Comparison of ENCODE assay signal across 16 mouse cellular contexts in genomic region chr13:58843826-58844225, GRCm38 (mm10). TPM values are rescaled to one million over a fixed set of nuclear protein-coding genes. Genes with fewer than 3 reads are reported as not detected.
DNase-seq lines count a peak whose midpoint lies in the region; ATAC-seq and TF ChIP-seq lines count a peak whose summit lies in the region.
"Had no signal": no experiment of that assay in that cellular context is flagged by ENCODE, and none has a peak within 500 bp of the region (broad histone marks: within the 10 kb centered on the region; RNA-seq: fewer than 3 reads in every experiment).

No protein-coding gene starts in this region.

- no peaks in the 10 kb centered on the region for H3K9me3 ChIP-seq in forebrain, postnatal 0 days (ENCODE audit: low read length)
- H3K9me3 ChIP-seq in heart, embryonic 11.5 days (replicated peaks; ENCODE audit: control insufficient read depth, low read length), result no peaks in the 10 kb centered on the region
- H3K9me3 ChIP-seq: heart, embryonic 13.5 days; kidney, embryonic 15.5 days had no signal

- WGBS in forebrain, postnatal 0 days, result 70% methylated on average over 9 of the region's 9 CpGs
- 86% methylated on average over 9 of the region's 9 CpGs for WGBS in heart, embryonic 11.5 days (ENCODE audit: insufficient replicate concordance)

- no peak overlapping the region for H3K4me2 ChIP-seq in forebrain, postnatal 0 days (ENCODE audit: low read depth)
- no peak overlapping the region for H3K4me2 ChIP-seq in heart, embryonic 11.5 days
- H3K4me2 ChIP-seq: heart, embryonic 13.5 days; kidney, embryonic 15.5 days; liver, embryonic 12.5 days had no signal

- no peak overlapping the region for H3K9ac ChIP-seq in forebrain, postnatal 0 days
- H3K9ac ChIP-seq in heart, embryonic 11.5 days (ENCODE audit: low read depth, low read length), result no peak overlapping the region
- H3K9ac ChIP-seq: heart, embryonic 13.5 days; kidney, embryonic 15.5 days; liver, embryonic 12.5 days had no signal

- no peak for TF ChIP-seq CTCF in forebrain, postnatal 0 days (IDR thresholded peaks at IDR 0.05; ENCODE audit: low read depth)

- no peaks in the 10 kb centered on the region for H3K27me3 ChIP-seq in forebrain, postnatal 0 days (ENCODE audit: insufficient read depth, low read length)
- H3K27me3 ChIP-seq in heart, embryonic 11.5 days (ENCODE audit: control insufficient read depth, insufficient read depth, low read length), result no peaks in the 10 kb centered on the region; the same call in 1 of the 2 replicates
- H3K27me3 ChIP-seq: kidney, embryonic 15.5 days; liver, embryonic 12.5 days had no signal

- no peak overlapping the region for H3K27ac ChIP-seq in forebrain, postnatal 0 days (ENCODE audit: low read depth, low read length)
- H3K27ac ChIP-seq in heart, embryonic 11.5 days (ENCODE audit: low read depth, low read length), result no peak overlapping the region
- H3K27ac ChIP-seq: heart, embryonic 13.5 days; kidney, embryonic 15.5 days; liver, embryonic 12.5 days; midbrain, embryonic 10.5 days had no signal

- H3K36me3 ChIP-seq in forebrain, postnatal 0 days (ENCODE audit: insufficient read depth), result peaks cover 46% of the 10 kb centered on the region
- H3K36me3 ChIP-seq in heart, embryonic 11.5 days (ENCODE audit: control insufficient read depth, insufficient read depth, low read length), result no peaks in the 10 kb centered on the region
- H3K36me3 ChIP-seq: heart, embryonic 13.5 days; kidney, embryonic 15.5 days; liver, embryonic 12.5 days had no signal

- peak; percentile 11 for DNase-seq in adrenal gland, postnatal 14 days
- no peak for DNase-seq in adrenal gland, postnatal 10 days
- DNase-seq in layer of hippocampus, adult 11-12 months (ENCODE audit: low spot score), result peak; percentile 32
- DNase-seq in layer of hippocampus, adult 9-10 months (ENCODE audit: low spot score), result no peak
- peak; percentile 57 to 62 for DNase-seq in cerebellum, adult 18-20 months
- DNase-seq in forebrain, postnatal 0 days, result peak; percentile 33
- DNase-seq in kidney, adult 11 months, result no peak
- DNase-seq: right cerebral cortex, postnatal 4 days had no signal

- ATAC-seq in forebrain, postnatal 0 days, result peak; percentile 55
- ATAC-seq in heart, embryonic 11.5 days (replicated peaks; ENCODE audit: insufficient number of reproducible peaks, low FRiP score, low TSS enrichment), result no peak
- ATAC-seq: inflammation-experienced regulatory T-cells, adult 6 months; liver, embryonic 12.5 days had no signal

- no peaks in the 10 kb centered on the region; the same call in 1 of the 2 replicates for H3K4me1 ChIP-seq in forebrain, postnatal 0 days (ENCODE audit: insufficient read depth)
- no peaks in the 10 kb centered on the region for H3K4me1 ChIP-seq in heart, embryonic 11.5 days (ENCODE audit: control insufficient read depth, insufficient read depth, low read length)
- H3K4me1 ChIP-seq: heart, embryonic 13.5 days; liver, embryonic 12.5 days had no signal

- no peak overlapping the region for H3K4me3 ChIP-seq in forebrain, postnatal 0 days (ENCODE audit: low read depth, low read length)
- H3K4me3 ChIP-seq in heart, embryonic 11.5 days (ENCODE audit: low read depth, low read length), result no peak overlapping the region
- H3K4me3 ChIP-seq: heart, embryonic 13.5 days; kidney, embryonic 15.5 days; liver, embryonic 12.5 days; midbrain, embryonic 10.5 days had no signal

RNA-seq across cellular contexts. Expression of gene Ntrk2, which starts 37.5 kb away (rescaled TPM):
- total RNA-seq in adrenal gland, postnatal 14 days (2021), result 29.3 and 31.5 TPM in 2 replicates
- total RNA-seq in adrenal gland, postnatal 10 days (2021), result 10 to 100 TPM; 13.1 to 17.8 TPM
- 180 and 184 TPM in 2 replicates for total RNA-seq in forebrain, postnatal 0 days (2014; rRNA removed)
- 102 and 131 TPM in 2 replicates for polyA plus RNA-seq in forebrain, postnatal 0 days (2015; fragmentation: Nextera tagmentation; extraction: Ambion mirVana)
- 3.1 and 4.7 TPM in 2 replicates for polyA plus RNA-seq in heart, embryonic 11.5 days (2014; fragmentation: Nextera tagmentation; extraction: Ambion mirVana)
- total RNA-seq: hematopoietic stem cell, adult 5-6 weeks; monocyte, adult 5-6 weeks had no signal

Comparison
In these comparisons a context has a peak if more than half of its experiments do, and no peak if none do; other contexts are left out.
1. DNase-seq: peak in adrenal gland, postnatal 14 days (single experiment), layer of hippocampus, adult 11-12 months (single experiment), cerebellum, adult 18-20 months (2 of 2) and forebrain, postnatal 0 days (single experiment); none in adrenal gland, postnatal 10 days (single experiment), layer of hippocampus, adult 9-10 months (single experiment) and kidney, adult 11 months (single experiment).